Mouse (Mus musculus): ENCODE data around the gene B4galt7. TPM values are rescaled to one million over a fixed set of nuclear protein-coding genes. Genes with fewer than 3 reads are reported as not detected.

The B4galt7 gene
- total RNA-seq, 1 experiment from 2014 or later: 11.6 TPM

Other genes with a start within 250 kb of the B4galt7 start
- gene Lman2, start 237.1 kb upstream of the B4galt7 start, total RNA-seq (2021): 105 and 107 TPM in 2 replicates
- gene Rgs14, start 230.2 kb upstream of the B4galt7 start, total RNA-seq (2021): 0.44 and 4.5 TPM in 2 replicates
- 0.33 TPM in 1 of 2 replicates, not detected in the other for gene Slc34a1, start 201.7 kb upstream of the B4galt7 start, total RNA-seq (2021)
- not detected in 2 replicates for gene Pfn3, start 184.7 kb upstream of the B4galt7 start, total RNA-seq (2021)
- gene F12, start 173.1 kb upstream of the B4galt7 start, total RNA-seq (2021): 4.3 and 60.0 TPM in 2 replicates
- gene Grk6, start 154.8 kb upstream of the B4galt7 start, total RNA-seq (2021): 35.3 and 55.4 TPM in 2 replicates
- 3.1 and 6.0 TPM in 2 replicates for gene Prr7, start 135.6 kb upstream of the B4galt7 start, total RNA-seq (2021)
- gene Dbn1, start 111.8 kb upstream of the B4galt7 start, total RNA-seq (2021): 24.0 and 24.9 TPM in 2 replicates
- gene Pdlim7, start 86.2 kb upstream of the B4galt7 start, total RNA-seq (2021): 23.8 and 26.7 TPM in 2 replicates
- gene Dok3, start 70.6 kb upstream of the B4galt7 start, total RNA-seq (2021): 3.4 and 11.6 TPM in 2 replicates
- gene Ddx41, start 63.2 kb upstream of the B4galt7 start, total RNA-seq (2021): 38.4 and 46.0 TPM in 2 replicates
- gene Fam193b, start 28.8 kb upstream of the B4galt7 start, total RNA-seq (2021): 42.5 and 50.2 TPM in 2 replicates
- gene Tmed9, start 26.2 kb upstream of the B4galt7 start, total RNA-seq (2021): 145 and 156 TPM in 2 replicates
- gene Caml, start 23.1 kb downstream of the B4galt7 start, total RNA-seq (2021): 25.4 and 27.9 TPM in 2 replicates
- 35.1 and 41.8 TPM in 2 replicates for gene Ddx46, start 35.1 kb downstream of the B4galt7 start, total RNA-seq (2021)
- 53.9 and 55.4 TPM in 2 replicates for gene B230219D22Rik, start 93.2 kb downstream of the B4galt7 start, total RNA-seq (2021)
- 50.0 and 52.8 TPM in 2 replicates for gene Txndc15, start 114.8 kb downstream of the B4galt7 start, total RNA-seq (2021)
- gene Pcbd2, start 127.5 kb downstream of the B4galt7 start, total RNA-seq (2021): 62.1 and 72.6 TPM in 2 replicates
- gene Catsper3, start 184.7 kb downstream of the B4galt7 start, total RNA-seq (2021): 0.30 TPM in 1 of 2 replicates, not detected in the other
- gene Pitx1, start 236.3 kb downstream of the B4galt7 start, total RNA-seq (2021): not detected in 2 replicates